Mouse (Mus musculus) myocyte (in vitro differentiated cells): ENCODE data around the gene Rfc1. TPM values are rescaled to one million over a fixed set of nuclear protein-coding genes. Genes with fewer than 3 reads are reported as not detected.

Experiments used
- H3K27me3 ChIP-seq: one replicate; pipeline ENCODE4 v1.6.1; 2011; ENCODE audit not compliant: control insufficient read depth, insufficient read depth, insufficient read length
- H3K36me3 ChIP-seq: one replicate; pipeline ENCODE4 v1.6.1; 2011; ENCODE audit not compliant: control insufficient read depth, insufficient read depth
- H3K4me2 ChIP-seq: one replicate; pipeline ENCODE4 v1.6.1; 2011; ENCODE audit warnings: low read depth, control low read depth
- H3K4me3 ChIP-seq: one replicate; pipeline ENCODE4 v1.5.1; 2011; ENCODE audit warnings: mild to moderate bottlenecking, control low read depth, moderate library complexity
- H3K79me2 ChIP-seq: one replicate; pipeline ENCODE4 v1.6.1; 2011; ENCODE audit not compliant: control insufficient read depth, insufficient read depth
- H3ac ChIP-seq: one replicate; pipeline ENCODE4 v1.6.1; 2011; ENCODE audit not compliant: control insufficient read depth, insufficient read length
- CEBPB ChIP-seq: IDR thresholded peaks from 2 replicates; pipeline ENCODE4 v1.6.1; 2011; ENCODE audit warnings: mild to moderate bottlenecking, moderate library complexity; ENCODE audit not compliant: poor library complexity, insufficient read depth, severe bottlenecking
- E2F4 ChIP-seq: IDR thresholded peaks from one replicate; pipeline ENCODE4 v1.6.1; 2011; ENCODE audit warnings: mild to moderate bottlenecking, control low read depth, moderate library complexity; ENCODE audit not compliant: insufficient read depth
- MAX ChIP-seq: IDR thresholded peaks from one replicate; pipeline ENCODE4 v1.6.1; 2011; ENCODE audit warnings: low read depth, mild to moderate bottlenecking, control low read depth
- MYOD1 ChIP-seq, 3 experiments: IDR thresholded peaks; one replicate each; pipeline ENCODE4 v1.6.1; 2011; ENCODE audit warnings: control low read depth in 2 of 3, low read depth in 2 of 3, mild to moderate bottlenecking in 2 of 3, moderate library complexity in 1 of 3; ENCODE audit not compliant: insufficient read length in 2 of 3, control insufficient read depth in 1 of 3
- MYOG ChIP-seq, 3 experiments: IDR thresholded peaks; one replicate each; pipeline ENCODE4 v1.6.1; 2011; ENCODE audit warnings: control low read depth in 2 of 3, low read depth in 2 of 3, mild to moderate bottlenecking in 2 of 3; ENCODE audit not compliant: insufficient read length in 2 of 3, control insufficient read depth in 1 of 3, insufficient read depth in 1 of 3
- POLR2A ChIP-seq: IDR thresholded peaks from one replicate; pipeline ENCODE4 v1.6.1; 2011; ENCODE audit warnings: low read depth, mild to moderate bottlenecking, control low read depth, moderate library complexity; ENCODE audit not compliant: insufficient read length
- POLR2AphosphoS2 ChIP-seq: IDR thresholded peaks from one replicate; pipeline ENCODE4 v1.6.1; 2011; ENCODE audit warnings: low read depth, control low read depth; ENCODE audit not compliant: insufficient read length
- REST ChIP-seq: IDR thresholded peaks from one replicate; pipeline ENCODE4 v1.6.1; 2011; ENCODE audit warnings: mild to moderate bottlenecking, control low read depth, moderate library complexity; ENCODE audit not compliant: insufficient read depth, insufficient read length
- SRF ChIP-seq: IDR thresholded peaks from one replicate; pipeline ENCODE4 v1.6.1; 2011; ENCODE audit warnings: low read depth; ENCODE audit not compliant: control insufficient read depth, insufficient read length
- TCF12 ChIP-seq: IDR thresholded peaks from one replicate; pipeline ENCODE4 v1.6.1; 2011; ENCODE audit warnings: mild to moderate bottlenecking, control low read depth; ENCODE audit not compliant: poor library complexity, insufficient read depth, severe bottlenecking
- TCF3 ChIP-seq: IDR thresholded peaks from one replicate; pipeline ENCODE4 v1.6.1; 2011; ENCODE audit warnings: low read depth, control low read depth; ENCODE audit not compliant: insufficient read length
- USF1 ChIP-seq: IDR thresholded peaks from one replicate; pipeline ENCODE4 v1.6.1; 2011; ENCODE audit warnings: low read depth, mild to moderate bottlenecking, control low read depth, moderate library complexity
- polyA plus RNA-seq: library from polyadenylated mRNA; unstranded; fragments of >200 nt; fragmentation: generic; extraction: Trizol; gene quantifications from one replicate; pipeline ENCODE4 v1.2.1, GENCODE M21; 2012; ENCODE audit warnings: missing spikeins

Rfc1 gene
- polyA plus RNA-seq, 1 experiment, result 8.7 TPM

- Histone ChIP-seq H3K27me3 (no peaks in the 10 kb centered on the region), H3K4me2 (no peak overlapping the region), H3K36me3 (no peaks in the 10 kb centered on the region), H3ac (no peak overlapping the region), H3K4me3 (no peak overlapping the region), H3K79me2 (no peaks in the 10 kb centered on the region)
- TF ChIP-seq CEBPB, result no peak
- no peak for TF ChIP-seq MYOD1 (IDR thresholded peaks at IDR 0.05; ENCODE audit: control insufficient read depth in 1 of 3, insufficient read length in 2 of 3, low read depth in 2 of 3)
- no peak for TF ChIP-seq POLR2AphosphoS2
- no peak for TF ChIP-seq MAX
- no peak for TF ChIP-seq MYOG (IDR thresholded peaks at IDR 0.05; ENCODE audit: control insufficient read depth in 1 of 3, insufficient read depth in 1 of 3, insufficient read length in 2 of 3, low read depth in 2 of 3)
- TF ChIP-seq TCF12, result no peak
- TF ChIP-seq E2F4, result no peak
- TF ChIP-seq TCF3, result no peak
- TF ChIP-seq REST, result no peak
- no peak for TF ChIP-seq SRF
- TF ChIP-seq POLR2A, result no peak
- TF ChIP-seq USF1, result no peak
Measured at GRCm38 (mm10) chr5:65224056-65224455, 111.4 kb downstream of the Rfc1 start.

GRCm38 (mm10) chr5:65221037-65221436 lies 114.4 kb downstream of the Rfc1 start:
- Histone ChIP-seq H3K4me2 (no peak overlapping the region), H3K4me3 (no peak overlapping the region), H3ac (no peak overlapping the region), H3K27me3 (no peaks in the 10 kb centered on the region), H3K79me2 (no peaks in the 10 kb centered on the region), H3K36me3 (no peaks in the 10 kb centered on the region)
- TF ChIP-seq POLR2AphosphoS2 (no peak), POLR2A (no peak), REST (no peak), TCF3 (no peak), SRF (no peak), MYOG (IDR thresholded peaks at IDR 0.05; ENCODE audit: control insufficient read depth in 1 of 3, insufficient read depth in 1 of 3, insufficient read length in 2 of 3, low read depth in 2 of 3) (no peak), CEBPB (no peak), USF1 (no peak), TCF12 (no peak), E2F4 (no peak), MAX (no peak), MYOD1 (IDR thresholded peaks at IDR 0.05; ENCODE audit: control insufficient read depth in 1 of 3, insufficient read length in 2 of 3, low read depth in 2 of 3) (no peak)

- Histone ChIP-seq H3K4me3 (no peak overlapping the region), H3K4me2 (no peak overlapping the region), H3K27me3 (no peaks in the 10 kb centered on the region), H3K79me2 (no peaks in the 10 kb centered on the region), H3K36me3 (no peaks in the 10 kb centered on the region), H3ac (no peak overlapping the region)
- no peak for TF ChIP-seq USF1
- TF ChIP-seq MAX, result no peak
- TF ChIP-seq MYOD1 (IDR thresholded peaks at IDR 0.05; ENCODE audit: control insufficient read depth in 1 of 3, insufficient read length in 2 of 3, low read depth in 2 of 3), result no peak
- no peak for TF ChIP-seq REST
- no peak for TF ChIP-seq TCF3
- no peak for TF ChIP-seq POLR2AphosphoS2
- no peak for TF ChIP-seq SRF
- TF ChIP-seq TCF12, result no peak
Measured at GRCm38 (mm10) chr5:65217305-65218269, 117.9 kb downstream of the Rfc1 start.

- Histone ChIP-seq H3ac (no peak overlapping the region), H3K4me2 (no peak overlapping the region), H3K4me3 (no peak overlapping the region), H3K27me3 (no peaks in the 10 kb centered on the region), H3K79me2 (no peaks in the 10 kb centered on the region), H3K36me3 (no peaks in the 10 kb centered on the region)
- TF ChIP-seq REST, result no peak
- no peak for TF ChIP-seq USF1
- TF ChIP-seq E2F4, result no peak
- no peak for TF ChIP-seq MAX
- TF ChIP-seq POLR2A, result no peak
- no peak for TF ChIP-seq SRF
- TF ChIP-seq POLR2AphosphoS2, result no peak
- TF ChIP-seq CEBPB, result no peak
- no peak for TF ChIP-seq MYOD1 (IDR thresholded peaks at IDR 0.05; ENCODE audit: control insufficient read depth in 1 of 3, insufficient read length in 2 of 3, low read depth in 2 of 3)
- no peak for TF ChIP-seq TCF3
- TF ChIP-seq MYOG (IDR thresholded peaks at IDR 0.05; ENCODE audit: control insufficient read depth in 1 of 3, insufficient read depth in 1 of 3, insufficient read length in 2 of 3, low read depth in 2 of 3), result no peak
- TF ChIP-seq TCF12, result no peak
Measured at GRCm38 (mm10) chr5:65213321-65213720, 122.1 kb downstream of the Rfc1 start.

Other genes with a start within 250 kb of the Rfc1 start
- gene Tmem156, start 243.5 kb downstream of the Rfc1 start, polyA plus RNA-seq, result 0.61 TPM
- 25.1 TPM for gene Klhl5, start 228.1 kb downstream of the Rfc1 start, polyA plus RNA-seq
- 3.4 TPM for gene Wdr19, start 136.0 kb downstream of the Rfc1 start, polyA plus RNA-seq
- gene Klb, start 12.6 kb upstream of the Rfc1 start, polyA plus RNA-seq, result 0.01 TPM
- gene Rpl9, start 55.8 kb upstream of the Rfc1 start, polyA plus RNA-seq, result 2,064 TPM
- gene Lias, start 55.8 kb upstream of the Rfc1 start, polyA plus RNA-seq, result 22.6 TPM
- 30.9 TPM for gene Ugdh, start 100.3 kb upstream of the Rfc1 start, polyA plus RNA-seq
- not detected for gene Gm43552, start 157.2 kb upstream of the Rfc1 start, polyA plus RNA-seq
- 83.3 TPM for gene Smim14, start 201.5 kb upstream of the Rfc1 start, polyA plus RNA-seq
- gene Ube2k, start 201.6 kb upstream of the Rfc1 start, polyA plus RNA-seq, result 95.3 TPM